Mouse (Mus musculus) monocyte, adult 2 months (primary cell): ENCODE data around the gene Zfp446.
A peak's percentile ranks its signal among the peaks of the same experiment; 100 is the strongest.

Source experiments
- DNase-seq, 2 experiments: peaks; one replicate each; pipeline ENCODE4 v3.0.0; 2022; ENCODE audit warnings: low spot score in 2 of 2, low read depth in 1 of 2

Zfp446 gene

GRCm38 (mm10) chr7:13023928-13024731 is 46.5 kb downstream of the Zfp446 start:
- DNase-seq = peak; percentile 87 to 95

- no peak for DNase-seq
Measured at GRCm38 (mm10) chr7:13024805-13025204, 47.2 kb downstream of the Zfp446 start.

GRCm38 (mm10) chr7:13025511-13026112 is 48.0 kb downstream of the Zfp446 start:
- DNase-seq = no peak

- DNase-seq = no peak
Measured at GRCm38 (mm10) chr7:13028986-13029385, 51.3 kb downstream of the Zfp446 start.

GRCm38 (mm10) chr7:13031069-13031468 is 53.4 kb downstream of the Zfp446 start:
- no peak for DNase-seq

GRCm38 (mm10) chr7:13031983-13032382 is 54.3 kb downstream of the Zfp446 start:
- DNase-seq = no peak

- DNase-seq = no peak
Measured at GRCm38 (mm10) chr7:13032541-13032940, 54.9 kb downstream of the Zfp446 start.

- DNase-seq = no peak
Measured at GRCm38 (mm10) chr7:13033451-13034147, 56.0 kb downstream of the Zfp446 start.

GRCm38 (mm10) chr7:13034148-13034977 is 56.7 kb downstream of the Zfp446 start, which contains the start of gene Chmp2a:
TSS of gene Chmp2a (minus strand) at chr7:13034807.
- peak; percentile 78 to 85 for DNase-seq
